Mouse (Mus musculus): Measurements from ENCODE around the gene Mtmr14. TPM values are rescaled to one million over a fixed set of nuclear protein-coding genes. Genes with fewer than 3 reads are reported as not detected.

Gene Mtmr14
- total RNA-seq (2021), result 10 to 100 TPM; 24.8 to 26.2 TPM

DNA sequence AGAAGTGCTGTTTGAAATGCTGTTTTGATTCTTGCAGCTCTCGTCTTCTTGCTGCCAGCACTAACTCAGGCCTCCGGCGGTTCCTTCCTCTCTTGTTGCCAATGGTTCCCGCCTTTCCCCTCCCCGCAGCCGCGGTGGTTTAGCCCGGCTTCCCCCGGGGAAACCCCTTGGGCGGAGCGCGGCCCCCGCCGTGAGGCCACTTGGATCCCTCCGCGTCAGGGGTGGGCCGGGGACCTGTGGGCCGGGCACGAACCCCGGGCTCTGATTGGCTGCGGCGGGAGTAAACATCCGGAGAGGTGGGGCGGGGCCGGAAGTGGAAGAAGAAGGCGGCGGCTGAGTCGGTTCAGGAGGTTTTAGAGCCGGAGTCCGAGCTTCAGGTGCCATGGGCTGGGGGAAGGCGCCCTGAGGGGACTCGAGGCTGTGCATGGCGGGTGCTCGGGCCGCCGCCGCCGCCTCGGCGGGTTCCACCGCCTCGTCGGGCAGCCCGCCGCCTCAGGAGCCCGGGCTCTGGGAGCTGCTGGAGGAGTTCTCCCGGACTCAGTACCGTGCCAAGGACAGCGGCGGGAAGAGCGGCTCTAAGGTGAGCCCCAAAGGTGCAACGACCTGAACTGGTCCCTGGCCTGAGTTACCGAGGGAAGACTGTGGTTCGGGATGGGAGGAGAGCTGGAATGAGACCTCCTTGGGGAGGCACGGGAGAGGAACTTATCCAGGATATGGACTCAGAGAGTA lies at the start of gene Mtmr14:
Gene Mtmr14 (plus strand): TSS at position 302 of the 729 bp plus-strand sequence.
- intact Hi-C loops (cut with DNase I), result loop anchor here (2.0 kb wide), 1 partner anchor 43 kb away; the partner anchor contains the start of gene Lhfpl4
- peak; percentile 98 to 100 for DNase-seq (ENCODE audit: extremely low spot score in 1 of 2, low spot score in 2 of 2)

DNA sequence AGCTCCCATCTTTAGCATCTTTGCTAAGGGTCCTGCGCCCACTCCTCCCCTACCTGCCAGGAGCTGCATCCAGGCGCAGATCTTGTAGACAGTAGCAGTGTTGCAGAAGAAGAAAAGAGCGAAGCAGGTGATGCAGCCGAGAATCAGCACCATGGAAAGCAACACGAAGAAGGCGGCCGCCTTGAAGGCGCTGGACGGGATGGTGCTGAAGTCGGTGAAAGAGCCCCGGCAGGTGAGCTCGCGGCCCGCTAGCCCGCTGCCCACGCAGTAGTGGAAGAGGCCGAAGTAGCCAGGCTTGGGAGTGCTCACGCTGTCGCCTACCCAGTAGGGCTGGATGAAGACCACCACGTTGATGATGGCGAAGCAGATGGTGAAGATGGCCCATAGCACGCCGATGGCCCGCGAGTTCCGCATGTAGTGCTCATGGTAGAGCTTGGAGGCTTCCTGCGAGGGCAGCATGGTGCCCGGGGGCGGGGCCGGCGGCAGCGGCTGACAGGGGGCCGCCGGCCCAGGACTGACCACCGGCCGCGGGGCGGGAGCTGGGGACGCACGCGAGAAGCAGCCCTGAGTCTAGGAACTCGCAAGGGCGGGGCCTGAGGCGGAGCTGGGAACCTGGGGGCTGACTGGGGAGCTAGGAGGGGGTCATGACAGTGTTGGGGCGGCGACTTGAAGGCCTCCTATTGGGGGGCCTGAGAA lies 43.7 kb upstream of the Mtmr14 start:
- intact Hi-C loops (cut with DNase I), result loop anchor here (2.0 kb wide), 1 partner anchor 43 kb away; the partner anchor contains the start of gene Mtmr14
- DNase-seq (ENCODE audit: extremely low spot score in 1 of 2, low spot score in 2 of 2), result peak in 1 of 2 experiments; percentile 67

DNA sequence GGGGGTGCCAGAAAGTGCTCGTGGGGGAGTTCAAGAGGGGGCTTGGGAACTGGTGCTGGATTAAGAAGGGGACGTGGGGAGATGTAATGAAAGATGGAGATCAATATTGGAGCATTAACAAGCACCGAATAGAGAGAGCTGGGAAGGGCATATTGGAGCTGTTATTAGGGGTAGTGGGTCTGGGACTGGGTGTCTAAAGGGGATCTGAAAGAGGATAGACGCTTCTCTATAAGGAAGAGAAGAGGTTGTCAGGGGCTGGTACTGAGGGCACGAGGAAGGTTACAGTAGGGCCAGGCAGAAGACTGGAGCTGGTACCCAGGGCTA lies 43.2 kb upstream of the Mtmr14 start:
- intact Hi-C loops (cut with DNase I), result loop anchor here (2.0 kb wide), 1 partner anchor 42 kb away; the partner anchor contains the start of gene Mtmr14
- DNase-seq (ENCODE audit: extremely low spot score in 1 of 2, low spot score in 2 of 2), result no peak

GRCm38 (mm10) chr6:113194841-113195595 lies 42.6 kb upstream of the Mtmr14 start, which contains the start of gene Lhfpl4:
TSS of gene Lhfpl4 (minus strand) at chr6:113195384.
- DNase-seq (ENCODE audit: extremely low spot score in 1 of 2, low spot score in 2 of 2), result peak; percentile 49 to 68
- intact Hi-C loops (cut with DNase I), result loop anchor here (2.0 kb wide), 1 partner anchor 42 kb away; the partner anchor contains the start of gene Mtmr14

DNA sequence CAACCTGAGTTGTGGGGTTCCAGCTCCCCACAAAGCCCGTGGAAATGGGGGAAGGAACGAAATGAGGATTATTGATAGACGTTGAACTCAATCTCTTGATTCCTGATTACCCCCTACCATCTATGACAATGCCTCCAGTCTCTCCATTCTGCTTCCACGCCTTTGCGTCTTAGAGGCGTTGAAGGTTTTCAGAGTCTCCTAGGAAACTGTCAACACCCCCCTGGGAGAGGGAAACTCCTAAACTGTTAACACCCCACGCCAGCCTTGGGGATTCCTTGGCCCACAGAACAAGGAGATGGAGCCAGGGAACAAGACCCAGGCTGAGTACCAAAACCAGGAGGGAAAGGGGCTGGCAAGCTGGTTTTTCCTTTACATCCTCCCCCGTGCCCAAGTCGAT lies 42.0 kb upstream of the Mtmr14 start:
- DNase-seq (ENCODE audit: extremely low spot score in 1 of 2, low spot score in 2 of 2), result no peak
- intact Hi-C loops (cut with DNase I), result loop anchor here (2.0 kb wide), 1 partner anchor 41 kb away; the partner anchor contains the start of gene Mtmr14

DNA sequence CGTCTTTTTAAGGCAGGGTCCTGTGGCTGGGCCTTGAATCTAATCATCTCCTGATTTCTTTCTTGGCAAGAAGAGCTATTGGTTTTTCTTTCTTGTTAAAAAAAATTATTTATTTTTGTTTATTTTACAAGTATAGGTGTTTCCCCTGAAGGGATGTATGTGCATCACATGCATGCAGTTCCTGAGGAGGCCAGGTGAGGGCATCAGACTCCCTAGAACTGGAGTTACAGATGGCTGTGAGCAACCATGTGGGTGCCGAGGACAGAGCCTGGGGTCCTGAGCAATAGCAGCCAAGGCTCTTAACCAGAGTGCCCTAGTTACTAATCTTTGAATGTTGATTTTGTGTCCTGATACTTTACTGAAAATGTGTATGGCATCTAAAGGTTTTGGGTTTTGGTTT lies 21.4 kb upstream of the Mtmr14 start:
- intact Hi-C loops (cut with DNase I), result no loop called here
- no peak for DNase-seq (ENCODE audit: extremely low spot score in 1 of 2, low spot score in 2 of 2)

GRCm38 (mm10) chr6:113225798-113226197 lies 11.8 kb upstream of the Mtmr14 start:
- intact Hi-C loops (cut with DNase I), result no loop called here
- no peak for DNase-seq (ENCODE audit: extremely low spot score in 1 of 2, low spot score in 2 of 2)

- DNase-seq (ENCODE audit: extremely low spot score in 1 of 2, low spot score in 2 of 2), result no peak
- intact Hi-C loops (cut with DNase I), result no loop called here
Observed at GRCm38 (mm10) chr6:113226705-113227104, 10.9 kb upstream of the Mtmr14 start.

GRCm38 (mm10) chr6:113235141-113235540 lies 2.5 kb upstream of the Mtmr14 start:
- DNase-seq (ENCODE audit: extremely low spot score in 1 of 2, low spot score in 2 of 2), result no peak
- intact Hi-C loops (cut with DNase I), result no loop called here

DNA sequence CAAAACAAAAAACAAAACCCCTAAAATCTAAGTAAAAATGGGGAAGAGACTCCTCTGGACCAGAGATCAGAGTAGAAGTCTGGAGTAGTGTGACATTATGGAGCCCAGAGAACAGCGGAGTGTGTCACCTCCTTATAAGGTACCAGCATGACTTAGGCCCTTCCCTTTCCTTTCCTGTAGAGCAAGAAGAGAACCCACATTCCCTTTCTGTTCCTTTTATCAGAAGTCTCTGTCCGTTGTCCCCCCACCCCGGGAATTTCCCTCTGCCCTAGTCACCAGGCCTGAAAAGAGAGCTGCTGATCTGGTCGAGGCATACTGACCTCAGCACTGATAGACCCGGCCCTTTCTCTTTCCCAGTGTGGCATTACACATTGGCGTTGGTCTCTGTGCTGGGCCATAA lies 799 bp downstream of the Mtmr14 start:
- intact Hi-C loops (cut with DNase I), result no loop called here
- DNase-seq (ENCODE audit: extremely low spot score in 1 of 2, low spot score in 2 of 2), result no peak

DNA sequence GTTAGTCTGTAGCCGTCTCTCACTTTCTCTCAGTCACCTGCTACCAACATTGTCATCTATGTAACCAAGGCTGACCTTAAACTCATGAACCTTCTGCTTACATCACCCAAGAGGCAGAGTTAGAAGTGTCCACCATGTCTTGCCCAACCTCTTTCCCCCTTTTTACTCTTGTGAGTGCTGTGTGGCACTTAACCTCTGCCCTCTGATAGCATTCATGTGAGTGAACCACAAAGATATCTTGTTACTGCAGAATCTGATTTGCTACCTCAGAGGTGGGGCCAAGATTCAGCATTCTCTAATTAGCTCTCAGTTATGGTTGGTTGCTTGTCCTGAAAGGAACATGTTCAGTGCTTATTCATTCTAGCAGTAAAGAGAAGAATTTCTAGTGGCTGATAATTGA lies 5.1 kb downstream of the Mtmr14 start:
- intact Hi-C loops (cut with DNase I), result no loop called here
- no peak for DNase-seq (ENCODE audit: extremely low spot score in 1 of 2, low spot score in 2 of 2)

GRCm38 (mm10) chr6:113245585-113245984 lies 7.9 kb downstream of the Mtmr14 start:
- intact Hi-C loops (cut with DNase I), result no loop called here

GRCm38 (mm10) chr6:113250786-113251185 lies 13.1 kb downstream of the Mtmr14 start:
- no peak for DNase-seq (ENCODE audit: extremely low spot score in 1 of 2, low spot score in 2 of 2)
- intact Hi-C loops (cut with DNase I), result no loop called here

More at GRCm38 (mm10) chr6:113245585-113245984, 7.9 kb downstream of the Mtmr14 start:
- DNase-seq (ENCODE audit: extremely low spot score in 1 of 2, low spot score in 2 of 2), result no peak

DNA sequence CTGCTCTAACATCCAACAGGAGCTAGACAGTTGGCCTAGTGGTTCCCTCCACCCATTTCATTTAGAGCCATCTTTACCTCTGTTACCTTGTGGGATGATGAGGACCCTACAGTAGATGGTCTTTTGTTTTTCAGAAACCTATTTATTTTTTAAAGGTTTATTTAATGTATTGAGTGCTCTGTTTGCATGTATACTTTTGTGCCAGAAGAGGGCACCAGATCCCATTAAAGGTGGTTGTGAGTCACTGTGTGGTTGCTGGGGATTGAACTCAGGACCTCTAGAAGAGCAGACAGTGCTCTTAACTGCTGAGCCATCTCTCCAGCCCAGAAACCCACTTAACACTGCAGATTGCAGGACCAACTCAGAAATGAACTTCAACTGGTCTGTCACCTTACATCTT lies 14.3 kb downstream of the Mtmr14 start:
- DNase-seq (ENCODE audit: extremely low spot score in 1 of 2, low spot score in 2 of 2), result no peak
- intact Hi-C loops (cut with DNase I), result no loop called here

DNA sequence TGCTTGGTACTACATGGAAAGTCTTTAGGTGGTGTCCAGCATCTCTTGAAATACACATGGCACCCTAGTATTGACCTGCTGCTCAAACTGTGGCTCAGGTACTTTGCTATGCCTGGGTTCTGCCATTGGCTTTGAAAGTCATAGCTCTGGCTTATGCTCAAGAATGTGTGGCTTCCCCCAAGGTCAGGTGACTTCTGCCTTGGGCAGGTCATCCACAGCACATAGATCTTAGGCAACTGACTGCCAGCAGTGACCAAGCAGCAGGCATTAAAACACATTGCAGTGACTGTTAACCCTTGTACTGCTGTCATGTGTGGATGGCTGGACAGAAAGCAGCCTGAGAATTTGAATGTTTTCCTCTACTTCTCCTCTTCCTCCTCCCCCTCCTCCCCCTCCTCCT lies 17.3 kb downstream of the Mtmr14 start:
- no peak for DNase-seq (ENCODE audit: extremely low spot score in 1 of 2, low spot score in 2 of 2)
- intact Hi-C loops (cut with DNase I), result no loop called here

- intact Hi-C loops (cut with DNase I), result no loop called here
- DNase-seq (ENCODE audit: extremely low spot score in 1 of 2, low spot score in 2 of 2), result no peak
Observed at GRCm38 (mm10) chr6:113261174-113261858, 23.7 kb downstream of the Mtmr14 start.

GRCm38 (mm10) chr6:113263531-113263930 lies 25.9 kb downstream of the Mtmr14 start:
- intact Hi-C loops (cut with DNase I), result no loop called here
- no peak for DNase-seq (ENCODE audit: extremely low spot score in 1 of 2, low spot score in 2 of 2)

GRCm38 (mm10) chr6:113264429-113264828 lies 26.8 kb downstream of the Mtmr14 start:
- intact Hi-C loops (cut with DNase I), result no loop called here
- no peak for DNase-seq (ENCODE audit: extremely low spot score in 1 of 2, low spot score in 2 of 2)
